Mouse (Mus musculus) thymus, adult 2 months (tissue): ENCODE results near the gene Tardbp.

Experiments
- CTCF ChIP-seq: fragments of 200-500 bp; IDR thresholded peaks from 2 replicates; pipeline ENCODE4 v1.5.1; 2012; ENCODE audit warnings: mild to moderate bottlenecking, control low read depth, low read length, moderate library complexity, borderline replicate concordance; ENCODE audit not compliant: control insufficient read depth, poor library complexity, insufficient read depth; ENCODE audit errors: extremely low read depth
- POLR2A ChIP-seq: fragments of 200-500 bp; IDR thresholded peaks from 2 replicates; pipeline ENCODE4 v1.6.1; 2012; ENCODE audit warnings: mild to moderate bottlenecking, low read length, control low read depth, moderate library complexity; ENCODE audit not compliant: control insufficient read depth, poor library complexity, insufficient read depth; ENCODE audit errors: extremely low read depth

DNA sequence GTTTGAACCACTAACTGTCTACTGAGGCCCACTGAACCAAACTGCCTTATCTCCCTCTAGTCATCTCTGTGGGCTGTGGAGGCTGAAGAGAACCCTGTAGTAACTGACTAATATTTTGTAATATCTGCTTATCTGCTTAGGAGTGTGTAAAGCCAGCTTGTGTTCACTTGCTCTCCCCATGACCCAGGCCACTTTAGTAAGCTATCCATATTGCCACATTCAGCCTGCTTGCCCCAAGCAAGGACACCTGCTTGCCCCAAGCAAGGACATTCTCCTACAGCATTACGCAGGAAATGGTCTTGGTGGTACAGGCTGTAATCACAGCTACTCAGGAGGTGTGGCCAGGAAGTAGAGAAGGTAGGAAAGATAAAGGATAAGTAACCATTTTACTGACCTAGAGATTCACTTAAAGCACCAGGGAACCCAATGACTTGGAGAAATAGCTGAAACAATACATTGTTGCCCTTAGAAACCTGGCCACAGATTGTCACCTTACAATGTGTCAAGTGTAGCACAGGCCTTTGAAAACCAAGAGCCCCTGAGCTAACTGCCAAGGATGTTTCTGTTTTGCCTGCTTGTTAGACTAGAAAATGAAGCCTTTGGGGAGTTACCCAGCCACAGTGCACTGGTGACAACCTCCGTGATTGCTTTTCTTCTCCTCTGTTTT, 6.7 kb upstream of the Tardbp start:
- TF ChIP-seq CTCF (no peak), POLR2A (no peak)
